Mouse (Mus musculus) MEL (cell line): ENCODE results near the gene Bcl7c.

Experiments
- CHD2 ChIP-seq: IDR thresholded peaks from 2 replicates; pipeline ENCODE4 v1.6.1; 2011; ENCODE audit warnings: low read length, improper control_type of control experiment
- CTCF ChIP-seq, 3 experiments: IDR thresholded peaks in 2 of 3; conservative IDR thresholded peaks in 1 of 3; 2 replicates each; pipeline ENCODE4 v1.5.1; 2011 to 2012; ENCODE audit warnings: low read length in 3 of 3, low read depth in 2 of 3, mild to moderate bottlenecking in 2 of 3, improper control_type of control experiment in 1 of 3, inconsistent platforms in 1 of 3, mixed read lengths in 1 of 3, moderate library complexity in 1 of 3; ENCODE audit not compliant: control insufficient read depth in 1 of 3, insufficient read depth in 1 of 3, poor library complexity in 1 of 3, severe bottlenecking in 1 of 3
- EP300 ChIP-seq, 2 experiments: IDR thresholded peaks; 2 replicates each; pipeline ENCODE4 v1.6.1; 2011; ENCODE audit warnings: improper control_type of control experiment in 2 of 2, low read length in 2 of 2, low read depth in 1 of 2, mild to moderate bottlenecking in 1 of 2
- GATA1 ChIP-seq: IDR thresholded peaks from 2 replicates; pipeline ENCODE4 v1.6.1; 2011; ENCODE audit warnings: low read depth, low read length, improper control_type of control experiment
- MAX ChIP-seq: IDR thresholded peaks from 2 replicates; pipeline ENCODE4 v1.6.1; 2011; ENCODE audit warnings: low read length, improper control_type of control experiment
- MXI1 ChIP-seq: IDR thresholded peaks from 2 replicates; pipeline ENCODE4 v1.6.1; 2011; ENCODE audit warnings: mild to moderate bottlenecking, low read depth, low read length, improper control_type of control experiment
- POLR2A ChIP-seq, 2 experiments: IDR thresholded peaks; 2 replicates each; pipeline ENCODE4 v1.6.1; 2011 to 2012; ENCODE audit warnings: low read length in 2 of 2, mild to moderate bottlenecking in 2 of 2, control low read depth in 1 of 2, improper control_type of control experiment in 1 of 2, low read depth in 1 of 2, moderate library complexity in 1 of 2; ENCODE audit not compliant: control insufficient read depth in 1 of 2, insufficient read depth in 1 of 2, poor library complexity in 1 of 2
- RCOR1 ChIP-seq: IDR thresholded peaks from 2 replicates; pipeline ENCODE4 v1.6.1; 2012; ENCODE audit warnings: low read depth, mild to moderate bottlenecking, inconsistent platforms, low read length, improper control_type of control experiment
- UBTF ChIP-seq: IDR thresholded peaks from 2 replicates; pipeline ENCODE4 v1.6.1; 2012; ENCODE audit warnings: low read depth, mild to moderate bottlenecking, inconsistent platforms, low read length, improper control_type of control experiment, moderate library complexity, borderline replicate concordance; ENCODE audit not compliant: insufficient read depth
- USF1 ChIP-seq: IDR thresholded peaks from 2 replicates; pipeline ENCODE4 v1.6.1; 2014; ENCODE audit warnings: low read depth, mild to moderate bottlenecking, inconsistent platforms, low read length, improper control_type of control experiment, moderate library complexity
- ZKSCAN1 ChIP-seq: IDR thresholded peaks from 2 replicates; pipeline ENCODE4 v1.6.1; 2012; ENCODE audit warnings: low read depth, mild to moderate bottlenecking, inconsistent platforms, low read length, improper control_type of control experiment, moderate library complexity

DNA sequence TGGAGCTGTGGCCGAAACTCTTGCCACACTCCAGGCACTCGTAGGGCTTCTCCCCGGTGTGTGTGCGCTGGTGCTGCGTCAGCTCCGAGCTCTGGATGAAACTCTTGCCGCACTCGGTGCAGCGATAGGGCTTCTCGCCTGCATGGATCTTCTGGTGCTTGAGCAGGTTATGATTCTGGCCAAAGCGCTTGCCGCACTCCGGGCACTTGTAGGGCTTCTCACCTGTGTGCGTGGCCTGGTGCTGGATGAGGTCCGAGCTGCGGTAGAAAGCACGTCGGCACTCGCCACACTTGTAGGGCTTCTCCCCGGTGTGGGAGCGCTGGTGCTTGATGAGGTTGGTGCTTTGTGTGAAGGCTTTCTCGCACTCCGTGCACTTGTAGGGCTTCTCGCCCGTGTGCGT, 97.2 kb downstream of the Bcl7c start:
- no peak for TF ChIP-seq POLR2A (IDR thresholded peaks at IDR 0.05; ENCODE audit: control insufficient read depth in 1 of 2, insufficient read depth in 1 of 2, low read depth in 1 of 2, low read length in 2 of 2, poor library complexity in 1 of 2)
- no peak for TF ChIP-seq MXI1
- TF ChIP-seq UBTF, result no peak
- TF ChIP-seq USF1, result no peak
- no peak for TF ChIP-seq RCOR1
- TF ChIP-seq ZKSCAN1, result no peak
- TF ChIP-seq CTCF (IDR thresholded peaks at IDR 0.05 in 2 of 3, conservative IDR thresholded peaks at IDR 0.05 in 1 of 3; ENCODE audit: control insufficient read depth in 1 of 3, insufficient read depth in 1 of 3, low read depth in 2 of 3, low read length in 3 of 3, poor library complexity in 1 of 3, severe bottlenecking in 1 of 3), result no peak
- TF ChIP-seq CHD2, result no peak
- no peak for TF ChIP-seq EP300 (IDR thresholded peaks at IDR 0.05; ENCODE audit: low read depth in 1 of 2, low read length in 2 of 2)
- TF ChIP-seq GATA1, result no peak
- no peak for TF ChIP-seq MAX
